Mouse (Mus musculus): Measurements from ENCODE around the gene Tns1. TPM values are rescaled to one million over a fixed set of nuclear protein-coding genes. Genes with fewer than 3 reads are reported as not detected.

Gene Tns1
- polyA plus RNA-seq, 1 experiment from 2014 or later: 17.3 TPM

GRCm38 (mm10) chr1:74153461-74154184 is 29.4 kb upstream of the Tns1 start, which contains the start of gene Cxcr2:
TSS of gene Cxcr2 (plus strand) at chr1:74153989.
- H3K27me3 ChIP-seq (ENCODE audit: control insufficient read depth, insufficient read depth, low read length): no peaks in the 10 kb centered on the region
- no peak within 1 kb of the TSS for H3K9ac ChIP-seq (ENCODE audit: low read depth, low read length)
- no peaks in the 10 kb centered on the region for H3K36me3 ChIP-seq (ENCODE audit: control insufficient read depth, insufficient read depth, low read length)
- DNase-seq (ENCODE audit: low spot score): no peak
- no peak within 1 kb of the TSS for H3K27ac ChIP-seq (ENCODE audit: low read depth, low read length)
- no peaks in the 10 kb centered on the region for H3K4me1 ChIP-seq (replicated peaks; ENCODE audit: control insufficient read depth, insufficient read depth, low read length)
- no peak within 1 kb of the TSS for H3K4me3 ChIP-seq (ENCODE audit: low read depth, low read length)
- no peak for ATAC-seq (ENCODE audit: low FRiP score)
- WGBS: 79% methylated on average over 8 of the region's 8 CpGs
- no peaks in the 10 kb centered on the region for H3K9me3 ChIP-seq (ENCODE audit: control insufficient read depth, low read length)
- H3K4me2 ChIP-seq (replicated peaks; ENCODE audit: low read depth, low read length): no peak within 1 kb of the TSS

DNA sequence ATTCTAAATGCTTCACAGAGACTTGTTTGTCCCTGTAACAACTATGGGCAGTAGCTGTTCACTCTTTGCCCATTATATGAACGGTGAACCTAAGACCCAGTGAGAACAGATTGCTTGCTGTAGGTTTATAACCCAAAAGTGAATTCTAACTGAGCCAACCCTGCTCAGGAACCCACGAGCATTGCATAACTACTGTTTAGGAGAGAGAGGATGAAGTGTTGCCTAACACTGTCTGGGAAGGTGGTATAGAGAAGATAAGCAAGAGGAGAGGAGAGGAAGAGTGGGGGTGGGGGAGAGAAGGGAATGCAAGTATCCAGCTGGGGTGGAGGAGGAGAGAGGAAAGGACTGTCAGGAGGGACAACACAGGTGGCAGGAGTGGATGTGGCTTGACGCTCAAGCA is 26.8 kb upstream of the Tns1 start:
- Histone ChIP-seq H3K4me1 (replicated peaks; ENCODE audit: control insufficient read depth, insufficient read depth, low read length) (no peaks in the 10 kb centered on the region), H3K9ac (ENCODE audit: low read depth, low read length) (no peak overlapping the region), H3K27ac (ENCODE audit: low read depth, low read length) (no peak overlapping the region), H3K27me3 (ENCODE audit: control insufficient read depth, insufficient read depth, low read length) (no peaks in the 10 kb centered on the region), H3K4me2 (replicated peaks; ENCODE audit: low read depth, low read length) (no peak overlapping the region), H3K36me3 (ENCODE audit: control insufficient read depth, insufficient read depth, low read length) (no peaks in the 10 kb centered on the region), H3K4me3 (ENCODE audit: low read depth, low read length) (no peak overlapping the region), H3K9me3 (ENCODE audit: control insufficient read depth, low read length) (no peaks in the 10 kb centered on the region)
- DNase-seq (ENCODE audit: low spot score) (no peak), ATAC-seq (ENCODE audit: low FRiP score) (no peak)
- 80% methylated on average over 3 of the region's 3 CpGs for WGBS

DNA sequence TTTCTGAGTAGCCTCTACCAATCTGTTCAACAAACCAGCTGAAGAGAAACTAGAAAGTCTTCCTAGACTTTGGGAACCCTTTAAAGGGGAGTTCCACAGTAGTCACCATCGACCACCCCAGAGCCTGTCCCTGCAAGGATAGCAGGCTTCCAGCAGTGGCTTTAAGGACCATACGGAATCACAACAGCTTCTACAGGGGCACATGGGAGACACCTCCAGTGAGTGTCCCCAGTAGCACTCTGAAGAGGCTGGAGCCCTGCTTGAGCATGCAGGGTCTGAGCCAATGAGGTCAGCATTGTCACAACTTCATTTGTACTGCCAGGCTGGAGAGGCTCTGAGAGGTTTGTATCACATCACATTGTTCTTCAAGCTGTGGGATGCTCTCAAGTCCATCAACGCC is 25.9 kb upstream of the Tns1 start:
- WGBS: 79% methylated on average over 3 of the region's 3 CpGs
- Histone ChIP-seq H3K36me3 (ENCODE audit: control insufficient read depth, insufficient read depth, low read length) (no peaks in the 10 kb centered on the region), H3K4me2 (replicated peaks; ENCODE audit: low read depth, low read length) (no peak overlapping the region), H3K9me3 (ENCODE audit: control insufficient read depth, low read length) (no peaks in the 10 kb centered on the region), H3K4me1 (replicated peaks; ENCODE audit: control insufficient read depth, insufficient read depth, low read length) (no peaks in the 10 kb centered on the region), H3K27me3 (ENCODE audit: control insufficient read depth, insufficient read depth, low read length) (no peaks in the 10 kb centered on the region), H3K27ac (ENCODE audit: low read depth, low read length) (no peak overlapping the region), H3K9ac (ENCODE audit: low read depth, low read length) (no peak overlapping the region), H3K4me3 (ENCODE audit: low read depth, low read length) (no peak overlapping the region)
- ATAC-seq (ENCODE audit: low FRiP score): no peak
- DNase-seq (ENCODE audit: low spot score): no peak

- Histone ChIP-seq H3K4me2 (replicated peaks; ENCODE audit: low read depth, low read length) (no peak overlapping the region), H3K9ac (ENCODE audit: low read depth, low read length) (no peak overlapping the region), H3K36me3 (ENCODE audit: control insufficient read depth, insufficient read depth, low read length) (no peaks in the 10 kb centered on the region), H3K4me1 (replicated peaks; ENCODE audit: control insufficient read depth, insufficient read depth, low read length) (no peaks in the 10 kb centered on the region), H3K27me3 (ENCODE audit: control insufficient read depth, insufficient read depth, low read length) (no peaks in the 10 kb centered on the region), H3K27ac (ENCODE audit: low read depth, low read length) (no peak overlapping the region), H3K4me3 (ENCODE audit: low read depth, low read length) (no peak overlapping the region), H3K9me3 (ENCODE audit: control insufficient read depth, low read length) (no peaks in the 10 kb centered on the region)
- ATAC-seq (ENCODE audit: low FRiP score) (no peak), DNase-seq (ENCODE audit: low spot score) (no peak)
- 92% methylated on average over 6 of the region's 6 CpGs for WGBS
These were observed 25.0 kb upstream of the Tns1 start for GRCm38 (mm10) chr1:74149106-74149885.

GRCm38 (mm10) chr1:74141781-74142180 is 17.5 kb upstream of the Tns1 start:
- no peaks in the 10 kb centered on the region for H3K4me1 ChIP-seq (replicated peaks; ENCODE audit: control insufficient read depth, insufficient read depth, low read length)
- no peak overlapping the region for H3K27ac ChIP-seq (ENCODE audit: low read depth, low read length)
- ATAC-seq (ENCODE audit: low FRiP score) (no peak), DNase-seq (ENCODE audit: low spot score) (no peak)
- H3K4me3 ChIP-seq (ENCODE audit: low read depth, low read length): no peak overlapping the region
- 84% methylated on average over 8 of the region's 8 CpGs for WGBS
- no peaks in the 10 kb centered on the region for H3K36me3 ChIP-seq (ENCODE audit: control insufficient read depth, insufficient read depth, low read length)
- no peaks in the 10 kb centered on the region for H3K9me3 ChIP-seq (ENCODE audit: control insufficient read depth, low read length)
- H3K9ac ChIP-seq (ENCODE audit: low read depth, low read length): no peak overlapping the region
- H3K4me2 ChIP-seq (replicated peaks; ENCODE audit: low read depth, low read length): no peak overlapping the region
- H3K27me3 ChIP-seq (ENCODE audit: control insufficient read depth, insufficient read depth, low read length): no peaks in the 10 kb centered on the region

- Histone ChIP-seq H3K9me3 (ENCODE audit: control insufficient read depth, low read length) (no peaks in the 10 kb centered on the region), H3K9ac (ENCODE audit: low read depth, low read length) (no peak overlapping the region), H3K27ac (ENCODE audit: low read depth, low read length) (no peak overlapping the region), H3K4me3 (ENCODE audit: low read depth, low read length) (no peak overlapping the region), H3K4me1 (replicated peaks; ENCODE audit: control insufficient read depth, insufficient read depth, low read length) (no peaks in the 10 kb centered on the region), H3K4me2 (replicated peaks; ENCODE audit: low read depth, low read length) (no peak overlapping the region), H3K36me3 (ENCODE audit: control insufficient read depth, insufficient read depth, low read length) (no peaks in the 10 kb centered on the region), H3K27me3 (ENCODE audit: control insufficient read depth, insufficient read depth, low read length) (no peaks in the 10 kb centered on the region)
- DNase-seq (ENCODE audit: low spot score): peak; percentile 7
- 73% methylated on average over 3 of the region's 3 CpGs for WGBS
- ATAC-seq (ENCODE audit: low FRiP score): no peak
These were observed 15.2 kb upstream of the Tns1 start for GRCm38 (mm10) chr1:74139415-74139814.

DNA sequence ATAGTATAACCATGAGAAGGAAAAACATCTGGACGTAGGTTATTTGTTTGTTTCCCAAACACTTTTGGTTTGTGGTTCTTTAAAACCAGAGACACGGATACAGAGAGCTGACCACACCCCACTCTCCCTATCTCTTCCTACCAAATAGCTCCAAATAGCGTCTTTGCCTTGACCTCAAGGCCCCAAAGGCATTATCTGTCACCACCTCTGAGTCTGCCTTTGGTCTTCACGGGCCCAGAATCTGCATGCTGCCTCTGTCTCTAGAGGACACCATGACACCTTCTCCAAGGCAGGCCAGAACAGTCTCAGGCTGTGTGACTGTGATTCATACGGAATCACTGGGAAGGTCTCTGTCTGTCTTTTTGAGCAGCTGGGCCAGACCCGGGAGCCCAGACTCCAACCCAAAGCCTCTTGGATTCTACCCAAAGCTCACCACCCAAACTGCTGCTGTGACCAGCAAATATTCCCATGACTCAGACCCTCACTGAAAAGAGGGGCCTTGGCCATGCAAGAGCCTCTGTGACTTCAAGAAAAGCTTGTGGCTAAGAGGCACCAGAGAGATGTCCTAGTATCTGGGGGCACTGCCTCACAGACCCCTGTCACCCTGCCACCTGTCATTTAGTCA is 11.2 kb upstream of the Tns1 start:
- H3K4me3 ChIP-seq (ENCODE audit: low read depth, low read length): no peak overlapping the region
- DNase-seq (ENCODE audit: low spot score) (no peak), ATAC-seq (ENCODE audit: low FRiP score) (no peak)
- H3K27me3 ChIP-seq (ENCODE audit: control insufficient read depth, insufficient read depth, low read length): no peaks in the 10 kb centered on the region
- 85% methylated on average over 6 of the region's 6 CpGs for WGBS
- H3K36me3 ChIP-seq (ENCODE audit: control insufficient read depth, insufficient read depth, low read length): no peaks in the 10 kb centered on the region
- no peak overlapping the region for H3K9ac ChIP-seq (ENCODE audit: low read depth, low read length)
- no peaks in the 10 kb centered on the region for H3K4me1 ChIP-seq (replicated peaks; ENCODE audit: control insufficient read depth, insufficient read depth, low read length)
- no peaks in the 10 kb centered on the region for H3K9me3 ChIP-seq (ENCODE audit: control insufficient read depth, low read length)
- H3K4me2 ChIP-seq (replicated peaks; ENCODE audit: low read depth, low read length): no peak overlapping the region
- H3K27ac ChIP-seq (ENCODE audit: low read depth, low read length): no peak overlapping the region

- no peak for DNase-seq (ENCODE audit: low spot score)
- WGBS: 90% methylated on average over 6 of the region's 6 CpGs
- H3K9ac ChIP-seq (ENCODE audit: low read depth, low read length): no peak overlapping the region
- no peak for ATAC-seq (ENCODE audit: low FRiP score)
- H3K4me3 ChIP-seq (ENCODE audit: low read depth, low read length): no peak overlapping the region
- no peak overlapping the region for H3K27ac ChIP-seq (ENCODE audit: low read depth, low read length)
- no peaks in the 10 kb centered on the region for H3K27me3 ChIP-seq (ENCODE audit: control insufficient read depth, insufficient read depth, low read length)
- no peaks in the 10 kb centered on the region for H3K36me3 ChIP-seq (ENCODE audit: control insufficient read depth, insufficient read depth, low read length)
- no peaks in the 10 kb centered on the region for H3K4me1 ChIP-seq (replicated peaks; ENCODE audit: control insufficient read depth, insufficient read depth, low read length)
- no peaks in the 10 kb centered on the region for H3K9me3 ChIP-seq (ENCODE audit: control insufficient read depth, low read length)
- H3K4me2 ChIP-seq (replicated peaks; ENCODE audit: low read depth, low read length): no peak overlapping the region
These were observed 9.7 kb upstream of the Tns1 start for GRCm38 (mm10) chr1:74133954-74134353.
